Mouse (Mus musculus): ENCODE data around the gene Uvrag. TPM values are rescaled to one million over a fixed set of nuclear protein-coding genes. Genes with fewer than 3 reads are reported as not detected.

The Uvrag gene
- polyA plus RNA-seq, 1 experiment from 2014 or later: 18.3 TPM

DNA sequence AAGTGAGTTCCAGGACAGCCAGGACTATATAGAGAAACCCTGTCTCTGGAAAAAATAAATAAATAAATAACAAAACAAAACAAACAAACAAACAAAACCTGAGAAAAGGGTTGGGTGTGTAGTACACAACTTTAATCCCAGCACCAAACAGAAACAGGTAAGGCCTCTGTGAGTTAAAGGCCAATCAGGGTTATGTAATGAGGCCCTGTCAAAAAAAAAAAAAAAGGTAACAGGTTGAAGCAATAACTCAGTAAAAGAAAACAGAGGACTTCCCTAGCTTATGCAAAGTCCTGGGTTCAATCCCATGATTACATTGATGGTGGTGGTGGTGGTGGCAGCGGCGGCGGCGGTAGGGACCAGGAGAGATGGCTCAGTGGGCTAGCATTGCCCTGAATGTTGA lies 3.4 kb downstream of the Uvrag start:
- Histone ChIP-seq H3K9ac (replicated peaks; ENCODE audit: low read depth, low read length) (no peak overlapping the region), H3K27me3 (replicated peaks; ENCODE audit: control insufficient read depth, insufficient read depth, low read length) (no peaks in the 10 kb centered on the region), H3K4me3 (replicated peaks; ENCODE audit: low read length) (no peak overlapping the region), H3K4me2 (ENCODE audit: low read length) (no peak overlapping the region), H3K27ac (ENCODE audit: low read length) (no peak overlapping the region), H3K9me3 (ENCODE audit: control insufficient read depth, low read length) (no peaks in the 10 kb centered on the region), H3K36me3 (ENCODE audit: control insufficient read depth, insufficient read depth) (no peaks in the 10 kb centered on the region), H3K4me1 (replicated peaks; ENCODE audit: control insufficient read depth, insufficient read depth, low read length) (peaks cover 17% of the 10 kb centered on the region)
- no peak for ATAC-seq
- 98% methylated on average over 4 of the region's 4 CpGs for WGBS

DNA sequence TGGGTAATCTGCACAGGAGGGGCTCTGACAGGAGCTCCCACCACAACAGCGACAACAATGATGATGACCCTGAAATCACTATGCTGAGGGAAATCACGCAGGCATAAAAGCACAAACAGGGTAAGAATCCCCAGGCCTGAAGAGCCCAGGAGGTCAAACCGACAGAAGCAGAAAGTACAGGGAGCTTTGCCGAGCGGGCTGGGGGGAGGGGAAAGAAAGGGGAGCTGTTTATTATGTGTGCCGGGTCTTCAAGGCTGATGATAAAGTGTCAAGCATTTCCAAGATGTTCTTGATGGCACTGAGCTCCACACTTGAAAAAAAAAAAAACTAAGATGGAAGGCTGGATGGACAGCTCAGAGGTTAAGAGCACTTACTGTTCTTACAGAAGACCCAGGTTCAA lies 4.2 kb downstream of the Uvrag start:
- Histone ChIP-seq H3K4me1 (replicated peaks; ENCODE audit: control insufficient read depth, insufficient read depth, low read length) (peaks cover 14% of the 10 kb centered on the region), H3K4me3 (replicated peaks; ENCODE audit: low read length) (no peak overlapping the region), H3K4me2 (ENCODE audit: low read length) (no peak overlapping the region), H3K9ac (replicated peaks; ENCODE audit: low read depth, low read length) (no peak overlapping the region), H3K36me3 (ENCODE audit: control insufficient read depth, insufficient read depth) (no peaks in the 10 kb centered on the region), H3K27me3 (replicated peaks; ENCODE audit: control insufficient read depth, insufficient read depth, low read length) (no peaks in the 10 kb centered on the region), H3K27ac (ENCODE audit: low read length) (no peak overlapping the region), H3K9me3 (ENCODE audit: control insufficient read depth, low read length) (no peaks in the 10 kb centered on the region)
- 66% methylated on average over 6 of the region's 6 CpGs for WGBS
- no peak for ATAC-seq

DNA sequence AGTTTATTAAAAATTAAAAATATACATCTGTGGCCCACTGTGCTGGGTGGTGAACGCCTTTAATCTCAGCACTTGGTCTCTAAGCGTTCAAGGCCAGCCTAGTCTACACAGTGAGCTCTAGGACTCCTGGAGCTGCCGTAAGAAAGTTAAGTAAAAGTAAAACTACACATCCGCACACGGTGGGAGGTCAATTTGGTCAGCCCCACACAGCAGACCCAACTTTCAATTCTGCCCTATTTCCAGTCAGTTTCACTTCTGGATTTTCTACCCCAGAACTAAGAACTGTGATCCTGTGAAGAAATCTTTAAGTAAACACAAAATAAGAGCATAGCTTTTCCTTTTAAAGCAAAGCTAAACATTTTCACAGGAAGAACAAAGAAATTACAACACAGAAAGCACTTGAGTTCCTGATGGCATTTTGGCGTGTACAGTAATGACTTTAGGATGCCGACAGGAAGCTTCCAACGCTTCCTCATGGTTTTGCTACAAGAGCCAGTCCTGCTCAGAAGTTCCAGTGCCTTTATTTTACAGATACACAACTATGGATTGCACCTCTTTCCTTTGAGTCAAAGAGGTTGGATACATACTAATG lies 7.0 kb downstream of the Uvrag start:
- no peaks in the 10 kb centered on the region for H3K9me3 ChIP-seq (ENCODE audit: control insufficient read depth, low read length)
- no peak for ATAC-seq
- H3K4me1 ChIP-seq (replicated peaks; ENCODE audit: control insufficient read depth, insufficient read depth, low read length): no peaks in the 10 kb centered on the region
- H3K9ac ChIP-seq (replicated peaks; ENCODE audit: low read depth, low read length): no peak overlapping the region
- H3K36me3 ChIP-seq (ENCODE audit: control insufficient read depth, insufficient read depth): no peaks in the 10 kb centered on the region
- no peaks in the 10 kb centered on the region for H3K27me3 ChIP-seq (replicated peaks; ENCODE audit: control insufficient read depth, insufficient read depth, low read length)
- no peak overlapping the region for H3K4me2 ChIP-seq (ENCODE audit: low read length)
- H3K27ac ChIP-seq (ENCODE audit: low read length): no peak overlapping the region
- H3K4me3 ChIP-seq (replicated peaks; ENCODE audit: low read length): no peak overlapping the region
- 91% methylated on average over 8 of the region's 8 CpGs for WGBS

DNA sequence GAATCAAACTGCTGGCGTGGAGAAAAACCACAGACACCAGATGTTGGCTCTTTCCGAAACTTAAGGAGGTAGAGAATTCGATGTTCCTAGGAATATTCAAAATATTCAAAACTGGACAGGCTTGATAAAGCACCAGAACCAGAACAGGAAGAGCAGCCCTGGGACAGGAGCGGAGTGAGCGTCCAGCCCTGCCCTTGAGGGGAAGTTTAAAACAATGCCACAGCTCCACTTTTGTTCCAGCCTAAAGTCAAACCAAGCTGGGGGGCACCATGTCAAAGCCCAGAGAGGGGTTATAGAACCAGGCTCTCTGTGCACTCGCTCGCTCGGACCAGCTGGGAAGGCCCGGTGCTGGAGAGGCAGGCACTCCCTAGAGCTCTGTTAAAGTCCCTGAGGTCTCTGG lies 8.3 kb downstream of the Uvrag start:
- Histone ChIP-seq H3K4me3 (replicated peaks; ENCODE audit: low read length) (no peak overlapping the region), H3K27me3 (replicated peaks; ENCODE audit: control insufficient read depth, insufficient read depth, low read length) (no peaks in the 10 kb centered on the region), H3K36me3 (ENCODE audit: control insufficient read depth, insufficient read depth) (no peaks in the 10 kb centered on the region), H3K9me3 (ENCODE audit: control insufficient read depth, low read length) (no peaks in the 10 kb centered on the region), H3K9ac (replicated peaks; ENCODE audit: low read depth, low read length) (no peak overlapping the region), H3K4me2 (ENCODE audit: low read length) (no peak overlapping the region), H3K27ac (ENCODE audit: low read length) (no peak overlapping the region), H3K4me1 (replicated peaks; ENCODE audit: control insufficient read depth, insufficient read depth, low read length) (no peaks in the 10 kb centered on the region)
- no peak for ATAC-seq
- 91% methylated on average over 9 of the region's 9 CpGs for WGBS

- H3K4me3 ChIP-seq (replicated peaks; ENCODE audit: low read length): no peak overlapping the region
- H3K9ac ChIP-seq (replicated peaks; ENCODE audit: low read depth, low read length): no peak overlapping the region
- 85% methylated on average over 6 of the region's 6 CpGs for WGBS
- no peak overlapping the region for H3K4me2 ChIP-seq (ENCODE audit: low read length)
- no peaks in the 10 kb centered on the region for H3K9me3 ChIP-seq (ENCODE audit: control insufficient read depth, low read length)
- H3K27ac ChIP-seq (ENCODE audit: low read length): no peak overlapping the region
- H3K4me1 ChIP-seq (replicated peaks; ENCODE audit: control insufficient read depth, insufficient read depth, low read length): no peaks in the 10 kb centered on the region
- ATAC-seq: no peak
- no peaks in the 10 kb centered on the region for H3K27me3 ChIP-seq (replicated peaks; ENCODE audit: control insufficient read depth, insufficient read depth, low read length)
- no peaks in the 10 kb centered on the region for H3K36me3 ChIP-seq (ENCODE audit: control insufficient read depth, insufficient read depth)
Measured at GRCm38 (mm10) chr7:99131819-99132353, 9.1 kb downstream of the Uvrag start.

DNA sequence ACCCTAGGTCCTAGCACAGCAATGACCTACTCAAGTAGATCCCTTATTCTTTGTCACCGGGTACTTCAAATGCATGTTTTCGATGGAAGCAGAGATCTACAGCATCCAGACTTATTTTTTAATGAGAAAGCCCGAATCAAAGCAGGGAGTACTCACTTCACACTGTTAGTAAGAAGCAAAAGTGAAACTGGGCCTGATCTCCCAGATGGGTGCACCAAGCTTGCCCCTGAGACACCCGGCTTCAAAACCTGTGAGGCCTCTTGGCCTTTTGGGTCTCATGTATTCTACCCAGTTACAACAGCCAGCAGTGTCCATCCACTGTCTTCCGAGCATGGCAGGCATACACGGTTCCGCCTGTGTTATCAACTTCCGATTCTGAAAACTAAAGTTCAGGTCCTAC lies 12.0 kb downstream of the Uvrag start:
- no peaks in the 10 kb centered on the region for H3K9me3 ChIP-seq (ENCODE audit: control insufficient read depth, low read length)
- H3K36me3 ChIP-seq (ENCODE audit: control insufficient read depth, insufficient read depth): no peaks in the 10 kb centered on the region
- no peak overlapping the region for H3K9ac ChIP-seq (replicated peaks; ENCODE audit: low read depth, low read length)
- no peak overlapping the region for H3K4me3 ChIP-seq (replicated peaks; ENCODE audit: low read length)
- no peak for ATAC-seq
- H3K4me1 ChIP-seq (replicated peaks; ENCODE audit: control insufficient read depth, insufficient read depth, low read length): no peaks in the 10 kb centered on the region
- no peak overlapping the region for H3K27ac ChIP-seq (ENCODE audit: low read length)
- no peaks in the 10 kb centered on the region for H3K27me3 ChIP-seq (replicated peaks; ENCODE audit: control insufficient read depth, insufficient read depth, low read length)
- whole genome bisulfite sequencing: 95% methylated on average over 8 of the region's 8 CpGs
- no peak overlapping the region for H3K4me2 ChIP-seq (ENCODE audit: low read length)

- H3K36me3 ChIP-seq (ENCODE audit: control insufficient read depth, insufficient read depth): no peaks in the 10 kb centered on the region
- H3K27me3 ChIP-seq (replicated peaks; ENCODE audit: control insufficient read depth, insufficient read depth, low read length): no peaks in the 10 kb centered on the region
- H3K4me3 ChIP-seq (replicated peaks; ENCODE audit: low read length): no peak overlapping the region
- 57% methylated on average over 10 of the region's 10 CpGs for WGBS
- no peaks in the 10 kb centered on the region for H3K4me1 ChIP-seq (replicated peaks; ENCODE audit: control insufficient read depth, insufficient read depth, low read length)
- no peak overlapping the region for H3K4me2 ChIP-seq (ENCODE audit: low read length)
- no peak overlapping the region for H3K27ac ChIP-seq (ENCODE audit: low read length)
- no peaks in the 10 kb centered on the region for H3K9me3 ChIP-seq (ENCODE audit: control insufficient read depth, low read length)
- no peak overlapping the region for H3K9ac ChIP-seq (replicated peaks; ENCODE audit: low read depth, low read length)
- no peak for ATAC-seq
Measured at GRCm38 (mm10) chr7:99128020-99128950, 12.7 kb downstream of the Uvrag start.

- no peaks in the 10 kb centered on the region for H3K4me1 ChIP-seq (replicated peaks; ENCODE audit: control insufficient read depth, insufficient read depth, low read length)
- WGBS: 71% methylated on average over 8 of the region's 8 CpGs
- no peaks in the 10 kb centered on the region for H3K9me3 ChIP-seq (ENCODE audit: control insufficient read depth, low read length)
- H3K4me2 ChIP-seq (ENCODE audit: low read length): no peak overlapping the region
- no peaks in the 10 kb centered on the region for H3K36me3 ChIP-seq (ENCODE audit: control insufficient read depth, insufficient read depth)
- H3K9ac ChIP-seq (replicated peaks; ENCODE audit: low read depth, low read length): no peak overlapping the region
- ATAC-seq: no peak
- H3K4me3 ChIP-seq (replicated peaks; ENCODE audit: low read length): no peak overlapping the region
- H3K27me3 ChIP-seq (replicated peaks; ENCODE audit: control insufficient read depth, insufficient read depth, low read length): no peaks in the 10 kb centered on the region
- no peak overlapping the region for H3K27ac ChIP-seq (ENCODE audit: low read length)
Measured at GRCm38 (mm10) chr7:99126057-99126456, 14.9 kb downstream of the Uvrag start.

GRCm38 (mm10) chr7:99122651-99123050 lies 18.3 kb downstream of the Uvrag start:
- H3K27me3 ChIP-seq (replicated peaks; ENCODE audit: control insufficient read depth, insufficient read depth, low read length): no peaks in the 10 kb centered on the region
- no peaks in the 10 kb centered on the region for H3K9me3 ChIP-seq (ENCODE audit: control insufficient read depth, low read length)
- 76% methylated on average over 5 of the region's 5 CpGs for WGBS
- ATAC-seq: no peak
- no peak overlapping the region for H3K9ac ChIP-seq (replicated peaks; ENCODE audit: low read depth, low read length)
- H3K4me2 ChIP-seq (ENCODE audit: low read length): no peak overlapping the region
- no peaks in the 10 kb centered on the region for H3K4me1 ChIP-seq (replicated peaks; ENCODE audit: control insufficient read depth, insufficient read depth, low read length)
- H3K36me3 ChIP-seq (ENCODE audit: control insufficient read depth, insufficient read depth): no peaks in the 10 kb centered on the region
- H3K4me3 ChIP-seq (replicated peaks; ENCODE audit: low read length): no peak overlapping the region
- H3K27ac ChIP-seq (ENCODE audit: low read length): no peak overlapping the region

All from forebrain, embryonic 16.5 days (tissue).